Mouse (Mus musculus): Measurements from ENCODE around the gene Lgals1.

Lgals1 gene

GRCm38 (mm10) chr15:78908982-78909381 is 17.5 kb upstream of the Lgals1 start:
- DNase-seq (ENCODE audit: low spot score in 2 of 2) = no peak

GRCm38 (mm10) chr15:78912040-78912439 is 14.5 kb upstream of the Lgals1 start:
- peak in 1 of 2 experiments; percentile 67 for DNase-seq (ENCODE audit: low spot score in 2 of 2)

GRCm38 (mm10) chr15:78913632-78914090 is 12.9 kb upstream of the Lgals1 start, which contains the start of gene Pdxp:
Gene Pdxp, plus strand, starts transcription at chr15:78913919.
- peak; percentile 80 to 96 for DNase-seq (ENCODE audit: low spot score in 2 of 2)

GRCm38 (mm10) chr15:78914091-78914822 is 12.3 kb upstream of the Lgals1 start:
- DNase-seq (ENCODE audit: low spot score in 2 of 2) = no peak

GRCm38 (mm10) chr15:78914823-78915659 is 11.5 kb upstream of the Lgals1 start:
- no peak for DNase-seq (ENCODE audit: low spot score in 2 of 2)

- peak; percentile 60 to 83 for DNase-seq (ENCODE audit: low spot score in 2 of 2)
Observed at GRCm38 (mm10) chr15:78915660-78916017, 10.9 kb upstream of the Lgals1 start.

DNA sequence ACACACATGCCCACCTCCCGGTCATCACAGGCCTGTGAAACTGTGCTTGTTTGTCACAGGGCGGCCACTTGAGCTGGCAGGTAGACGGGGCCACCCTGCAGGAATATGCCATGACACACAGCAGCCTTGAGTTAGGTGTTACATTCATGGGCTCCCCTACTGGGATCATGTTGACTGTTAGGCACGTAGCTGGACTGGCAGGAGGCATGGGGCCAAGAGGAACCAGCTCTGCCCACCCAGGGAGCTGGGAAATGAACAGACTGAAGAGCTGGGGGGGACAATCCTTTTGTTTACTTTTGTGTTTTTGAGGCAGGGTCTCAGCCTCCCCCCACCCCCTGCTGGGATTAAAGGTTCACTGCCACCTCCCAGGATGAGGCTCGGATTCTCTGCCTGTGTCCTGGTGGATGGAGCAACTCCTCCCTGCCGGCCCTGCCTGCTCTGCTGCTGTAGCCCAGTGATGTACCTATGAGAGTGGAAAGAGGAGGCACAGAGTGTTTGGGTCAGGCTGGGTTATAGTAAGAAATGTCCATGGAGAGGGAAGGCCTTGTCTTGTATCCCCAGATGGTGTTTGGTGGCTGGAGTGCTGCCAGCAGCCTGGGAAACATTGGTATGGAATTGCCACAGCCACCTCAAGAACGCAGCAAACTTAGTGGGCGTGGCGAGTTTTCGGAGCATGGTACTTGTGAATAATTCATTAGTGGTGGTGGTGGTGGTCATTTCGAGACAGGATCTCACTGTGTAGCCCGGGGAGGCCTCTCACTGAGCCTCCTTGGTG is 10.3 kb upstream of the Lgals1 start:
- DNase-seq (ENCODE audit: low spot score in 2 of 2) = no peak

GRCm38 (mm10) chr15:78918126-78918525 is 8.4 kb upstream of the Lgals1 start:
- no peak for DNase-seq (ENCODE audit: low spot score in 2 of 2)

GRCm38 (mm10) chr15:78919914-78920313 is 6.6 kb upstream of the Lgals1 start:
- no peak for DNase-seq (ENCODE audit: low spot score in 2 of 2)

DNA sequence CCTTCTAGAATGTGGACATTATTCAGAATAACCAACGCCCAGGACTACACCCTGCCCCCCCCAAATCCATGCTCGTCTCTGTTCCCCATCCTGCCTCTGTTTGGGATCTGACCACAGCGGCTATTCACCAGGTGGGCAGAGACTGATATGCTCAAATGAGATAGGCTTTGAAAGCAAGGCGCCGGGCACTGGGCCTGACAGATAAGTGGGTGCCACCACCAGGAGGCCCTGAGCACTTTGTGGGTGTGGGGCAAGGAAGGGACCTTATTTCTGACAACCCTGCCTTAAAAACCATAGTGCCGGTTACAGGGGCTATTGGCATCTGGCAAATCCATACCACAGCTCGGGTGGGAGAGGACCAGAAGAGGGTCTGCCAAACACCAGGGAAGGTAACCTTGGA is 3.8 kb upstream of the Lgals1 start:
- DNase-seq (ENCODE audit: low spot score in 2 of 2) = peak; percentile 61 to 77

DNA sequence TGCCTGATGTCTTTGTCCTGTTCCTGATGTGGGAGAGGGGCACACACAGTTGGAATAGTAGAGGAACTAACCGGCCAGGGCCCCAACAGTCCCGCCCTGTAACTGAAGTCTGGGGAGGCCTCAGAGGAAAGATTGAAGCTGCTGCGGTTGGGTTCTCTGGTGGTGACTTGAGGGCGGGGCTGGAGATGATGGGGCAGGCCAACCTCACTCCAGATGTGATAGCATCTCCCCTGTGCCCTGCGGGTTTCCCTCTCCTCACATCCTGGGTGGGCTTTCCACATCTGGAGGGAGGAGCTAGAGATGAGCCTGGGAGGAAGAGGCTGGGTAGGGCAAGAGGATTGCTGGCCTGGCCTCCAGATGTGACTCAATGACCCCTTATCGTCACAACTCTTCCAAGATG is 2.9 kb upstream of the Lgals1 start:
- DNase-seq (ENCODE audit: low spot score in 2 of 2) = peak; percentile 67 to 78

DNA sequence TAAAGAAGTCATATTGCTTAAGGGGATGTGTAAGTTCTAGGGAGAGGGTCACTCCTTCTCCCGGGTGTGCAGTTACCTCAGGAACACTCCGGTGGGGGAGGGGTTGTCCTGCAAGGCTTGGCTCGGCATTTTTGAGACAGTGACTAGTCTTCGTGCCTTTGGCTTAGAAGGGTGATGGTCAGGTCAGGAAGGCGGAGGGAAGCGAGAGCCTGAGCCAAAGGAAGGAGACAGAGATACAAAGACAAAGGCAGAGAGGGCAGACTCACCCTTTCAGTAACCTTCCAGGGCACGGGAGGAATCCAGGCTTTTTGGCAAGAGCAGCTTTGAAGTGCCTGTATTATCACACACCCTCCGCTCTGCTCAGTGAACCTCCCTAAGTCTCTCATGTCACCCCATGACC is 1.4 kb upstream of the Lgals1 start:
- DNase-seq (ENCODE audit: low spot score in 2 of 2) = no peak

DNA sequence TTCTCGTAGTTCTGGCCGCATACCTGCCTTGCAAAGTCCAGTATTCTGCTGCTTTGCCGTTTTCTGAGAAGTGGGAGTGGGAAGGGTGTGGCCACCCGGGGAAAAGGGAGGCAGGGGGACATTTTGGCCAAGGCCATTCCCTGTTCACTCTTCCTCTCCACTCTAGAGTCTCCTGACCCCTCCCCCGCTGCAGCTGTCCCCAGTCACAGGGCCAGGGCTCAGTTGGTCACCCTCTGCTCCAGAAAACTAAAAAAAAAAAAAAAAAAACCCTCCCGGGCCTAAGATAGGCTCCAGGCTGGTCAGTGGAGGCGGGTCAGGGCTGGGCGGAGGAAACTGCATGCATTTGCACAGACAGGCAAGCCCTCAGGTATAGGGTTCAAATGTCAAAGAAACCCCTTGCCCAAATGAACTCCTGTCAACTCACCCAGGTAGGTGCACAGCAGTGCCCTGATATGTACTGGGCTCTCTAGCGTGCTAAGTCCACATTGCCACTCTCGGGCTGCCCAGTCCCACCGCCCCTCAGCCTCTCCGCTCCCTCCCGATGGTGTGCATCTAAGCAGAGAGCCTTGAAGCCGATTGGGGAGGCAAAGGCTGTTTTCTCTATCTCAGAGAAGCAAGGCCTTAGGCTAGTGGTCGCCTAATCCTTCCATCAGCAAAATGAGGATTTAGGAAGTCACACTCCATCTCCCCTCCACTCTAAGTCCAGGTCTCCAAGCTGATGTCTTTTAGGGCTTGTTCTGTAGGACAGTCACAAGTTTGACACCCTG is 679 bp downstream of the Lgals1 start:
- no peak for DNase-seq (ENCODE audit: low spot score in 2 of 2)

GRCm38 (mm10) chr15:78927788-78928457 is 1.4 kb downstream of the Lgals1 start:
- DNase-seq (ENCODE audit: low spot score in 2 of 2) = peak; percentile 57 to 83

DNA sequence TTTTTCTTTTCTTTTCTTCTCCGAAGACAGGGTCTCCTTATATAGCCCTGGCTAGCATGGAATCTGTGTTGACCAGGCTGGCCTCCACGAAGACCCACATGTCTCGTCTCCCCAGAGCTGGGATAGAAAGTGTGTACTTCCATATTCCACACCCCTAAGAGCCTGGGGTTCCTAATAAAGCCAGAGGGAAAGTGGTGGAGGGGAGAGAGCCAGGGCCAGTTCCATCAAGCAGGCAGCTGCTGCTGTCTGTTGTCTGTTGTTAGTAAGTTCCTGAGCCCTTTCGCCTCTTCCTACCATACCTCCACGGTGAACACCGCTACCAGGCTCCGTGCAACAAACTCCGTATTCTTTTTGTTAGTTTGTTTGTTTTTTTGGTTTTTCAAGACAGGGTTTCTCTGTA is 2.0 kb downstream of the Lgals1 start:
- no peak for DNase-seq (ENCODE audit: low spot score in 2 of 2)

DNA sequence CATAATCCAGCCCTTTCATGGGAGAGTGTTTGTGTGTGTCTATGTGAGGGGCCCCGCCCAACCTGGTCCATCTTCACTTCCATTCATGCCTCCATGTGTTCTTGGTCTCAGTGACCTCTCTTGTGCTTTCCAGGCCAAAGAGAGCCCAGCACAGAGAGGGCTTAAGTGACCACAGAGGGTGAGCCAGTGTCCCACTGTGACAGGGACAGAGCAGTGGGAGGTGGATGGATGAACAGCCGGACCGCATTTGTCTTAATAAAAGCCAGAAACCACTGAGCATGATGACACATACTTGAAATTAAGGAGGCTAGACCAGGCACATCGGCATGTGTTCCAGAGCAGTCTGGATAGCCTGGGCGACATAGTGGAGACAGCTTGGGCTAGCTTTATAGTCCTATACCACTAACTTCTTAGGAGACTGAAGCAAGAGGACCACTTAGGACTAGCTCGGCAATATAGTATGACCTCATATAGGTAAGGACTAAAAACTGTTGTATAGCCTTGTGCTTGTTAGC is 3.7 kb downstream of the Lgals1 start:
- no peak for DNase-seq (ENCODE audit: low spot score in 2 of 2)

GRCm38 (mm10) chr15:78930801-78931426 is 4.4 kb downstream of the Lgals1 start:
- no peak for DNase-seq (ENCODE audit: low spot score in 2 of 2)

DNA sequence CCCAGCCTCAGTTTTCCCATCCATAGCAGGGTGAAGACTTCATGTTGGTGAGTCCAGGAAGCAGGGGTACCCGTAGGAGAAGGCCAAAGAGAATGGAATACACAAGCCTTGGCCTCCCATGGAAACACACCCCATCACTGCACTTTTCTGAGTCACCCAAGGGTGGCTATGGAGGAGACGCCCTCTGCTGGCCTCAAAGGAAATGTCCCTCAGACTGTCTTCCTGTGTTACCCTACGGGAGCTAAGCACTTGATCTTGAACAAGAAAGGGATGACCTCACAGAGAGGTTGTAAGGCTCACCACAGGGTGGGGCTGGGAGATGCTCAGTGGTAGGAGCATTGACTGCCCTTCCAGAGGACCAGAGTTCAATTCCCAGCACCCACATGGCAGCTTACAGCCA is 5.1 kb downstream of the Lgals1 start:
- peak; percentile 47 to 83 for DNase-seq (ENCODE audit: low spot score in 2 of 2)

DNA sequence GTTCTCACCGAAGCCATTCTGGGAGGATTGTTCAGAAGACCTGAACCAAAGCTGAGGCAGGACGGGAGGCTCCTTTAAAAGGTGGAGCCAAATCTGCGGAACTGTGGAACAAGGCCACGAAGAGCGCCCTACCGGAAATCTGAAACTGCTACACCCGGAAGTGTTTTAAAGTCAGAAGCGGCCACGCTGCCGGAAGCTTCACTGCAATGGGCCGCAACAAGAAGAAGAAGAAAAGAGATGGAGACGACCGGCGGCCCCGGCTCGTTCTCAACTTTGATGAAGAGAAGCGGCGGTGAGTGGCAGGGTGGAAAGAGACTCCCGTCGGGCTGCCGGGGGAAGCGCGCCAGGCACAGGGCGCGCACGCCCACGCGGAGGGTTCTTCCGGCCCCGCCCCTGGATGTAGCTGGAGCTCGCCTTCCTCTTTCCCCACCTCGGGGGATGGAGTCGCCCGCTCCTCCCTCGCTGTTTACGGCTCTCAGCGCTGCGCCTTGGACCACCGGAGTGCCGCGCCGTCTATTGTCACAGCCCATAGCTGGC is 8.3 kb downstream of the Lgals1 start, which contains the start of gene Nol12:
TSS of gene Nol12 (plus strand) at position 150 of the 537 bp plus-strand sequence.
- peak; percentile 80 to 84 for DNase-seq (ENCODE audit: low spot score in 2 of 2)

GRCm38 (mm10) chr15:78936403-78936802 is 9.9 kb downstream of the Lgals1 start:
- DNase-seq (ENCODE audit: low spot score in 2 of 2) = no peak

Data from spleen, postnatal 10 days (tissue).